Mouse (Mus musculus) right cerebral cortex, postnatal 4 days (tissue): ENCODE data around the gene Gpx5.

ENCODE experiments used
- DNase-seq: peaks from one replicate; pipeline ENCODE4 v3.0.0-alpha.2; 2022

The Gpx5 gene

GRCm38 (mm10) chr13:21292631-21293030 is at the start of gene Gpx5:
Gene Gpx5 (minus strand): TSS chr13:21292731.
- DNase-seq: no peak

- DNase-seq: peak; percentile 5
These were observed 34.9 kb upstream of the Gpx5 start for GRCm38 (mm10) chr13:21327424-21327823.

GRCm38 (mm10) chr13:21326657-21327211 is 34.2 kb upstream of the Gpx5 start:
- peak; percentile 94 for DNase-seq

- DNase-seq: no peak
These were observed 33.7 kb upstream of the Gpx5 start for GRCm38 (mm10) chr13:21326191-21326590.

- no peak for DNase-seq
These were observed 30.9 kb upstream of the Gpx5 start for GRCm38 (mm10) chr13:21323405-21323804.

- peak; percentile 59 for DNase-seq
These were observed 30.2 kb upstream of the Gpx5 start for GRCm38 (mm10) chr13:21322509-21323375.

GRCm38 (mm10) chr13:21321890-21322494 is 29.5 kb upstream of the Gpx5 start:
- peak; percentile 3 for DNase-seq

GRCm38 (mm10) chr13:21320262-21320661 is 27.7 kb upstream of the Gpx5 start:
- no peak for DNase-seq

- DNase-seq: no peak
These were observed 21.4 kb upstream of the Gpx5 start for GRCm38 (mm10) chr13:21313903-21314302.

GRCm38 (mm10) chr13:21312854-21313253 is 20.3 kb upstream of the Gpx5 start:
- DNase-seq: no peak

- DNase-seq: no peak
These were observed 19.4 kb upstream of the Gpx5 start, which contains the start of gene Gpx6 for GRCm38 (mm10) chr13:21311926-21312325. Gene Gpx6 (plus strand): TSS chr13:21312125.

- no peak for DNase-seq
These were observed 17.3 kb upstream of the Gpx5 start for GRCm38 (mm10) chr13:21309788-21310187.

GRCm38 (mm10) chr13:21304483-21305066 is 12.0 kb upstream of the Gpx5 start:
- no peak for DNase-seq

- DNase-seq: no peak
These were observed 6.0 kb upstream of the Gpx5 start for GRCm38 (mm10) chr13:21298557-21298956.

- DNase-seq: peak; percentile 74
These were observed 13.0 kb downstream of the Gpx5 start for GRCm38 (mm10) chr13:21279559-21279958.

GRCm38 (mm10) chr13:21279076-21279475 is 13.5 kb downstream of the Gpx5 start:
- DNase-seq: no peak

- DNase-seq: no peak
These were observed 16.0 kb downstream of the Gpx5 start for GRCm38 (mm10) chr13:21276551-21276950.

GRCm38 (mm10) chr13:21275815-21276550 is 16.5 kb downstream of the Gpx5 start:
- DNase-seq: peak; percentile 79

- DNase-seq: no peak
These were observed 17.3 kb downstream of the Gpx5 start for GRCm38 (mm10) chr13:21275021-21275814.

- no peak for DNase-seq
These were observed 24.3 kb downstream of the Gpx5 start for GRCm38 (mm10) chr13:21268262-21268661.

- no peak for DNase-seq
These were observed 25.0 kb downstream of the Gpx5 start for GRCm38 (mm10) chr13:21267541-21267940.

GRCm38 (mm10) chr13:21265736-21266135 is 26.8 kb downstream of the Gpx5 start:
- no peak for DNase-seq
